Mouse (Mus musculus) c-Kit-positive CD71-positive TER-119-negative erythroid progenitor cells, embryonic 14.5 days (primary cell): Measurements from ENCODE around the gene AA986860.

Experiments used
- DNase-seq: peaks from one replicate; pipeline ENCODE4 v3.0.0-alpha.2; 2013; ENCODE audit warnings: low read depth

AA986860 gene

GRCm38 (mm10) chr1:130734852-130735251, 3.1 kb downstream of the AA986860 start:
- no peak for DNase-seq

- no peak for DNase-seq
These were observed 5.7 kb downstream of the AA986860 start for GRCm38 (mm10) chr1:130737411-130737881.

- DNase-seq = no peak
These were observed 6.1 kb downstream of the AA986860 start for GRCm38 (mm10) chr1:130737916-130738315.

- no peak for DNase-seq
These were observed 6.9 kb downstream of the AA986860 start for GRCm38 (mm10) chr1:130738551-130739106.

- DNase-seq = no peak
These were observed 7.9 kb downstream of the AA986860 start for GRCm38 (mm10) chr1:130739636-130740035.

GRCm38 (mm10) chr1:130740227-130740648, 8.5 kb downstream of the AA986860 start:
- DNase-seq = no peak

- DNase-seq = peak; percentile 96
These were observed 9.3 kb downstream of the AA986860 start for GRCm38 (mm10) chr1:130740781-130741720.

GRCm38 (mm10) chr1:130742201-130742600, 10.4 kb downstream of the AA986860 start:
- no peak for DNase-seq

GRCm38 (mm10) chr1:130743775-130744174, 12.0 kb downstream of the AA986860 start:
- no peak for DNase-seq

GRCm38 (mm10) chr1:130744217-130744616, 12.4 kb downstream of the AA986860 start:
- no peak for DNase-seq

- DNase-seq = no peak
These were observed 13.2 kb downstream of the AA986860 start for GRCm38 (mm10) chr1:130744961-130745360.

GRCm38 (mm10) chr1:130745591-130745990, 13.8 kb downstream of the AA986860 start:
- no peak for DNase-seq

GRCm38 (mm10) chr1:130746819-130747218, 15.0 kb downstream of the AA986860 start:
- no peak for DNase-seq

GRCm38 (mm10) chr1:130759689-130760088, 27.9 kb downstream of the AA986860 start:
- DNase-seq = no peak

GRCm38 (mm10) chr1:130761597-130761996, 29.8 kb downstream of the AA986860 start:
- no peak for DNase-seq

GRCm38 (mm10) chr1:130762045-130762760, 30.4 kb downstream of the AA986860 start:
- no peak for DNase-seq

GRCm38 (mm10) chr1:130764027-130764461, 32.3 kb downstream of the AA986860 start:
- no peak for DNase-seq

- DNase-seq = no peak
These were observed 35.3 kb downstream of the AA986860 start for GRCm38 (mm10) chr1:130767066-130767465.

- no peak for DNase-seq
These were observed 38.1 kb downstream of the AA986860 start for GRCm38 (mm10) chr1:130769925-130770324.

- DNase-seq = no peak
These were observed 38.7 kb downstream of the AA986860 start for GRCm38 (mm10) chr1:130770487-130770886.

- no peak for DNase-seq
These were observed 39.3 kb downstream of the AA986860 start for GRCm38 (mm10) chr1:130770981-130771494.

- DNase-seq = no peak
These were observed 43.5 kb downstream of the AA986860 start for GRCm38 (mm10) chr1:130775234-130775633.
